Mouse (Mus musculus) small intestine, adult 2 months (tissue): Measurements from ENCODE around the gene Ubxn10.

Experiments used
- CTCF ChIP-seq: fragments of 200-500 bp; IDR thresholded peaks from 2 replicates; pipeline ENCODE4 v1.5.1; 2012; ENCODE audit warnings: low read depth, mild to moderate bottlenecking, control low read depth, inconsistent platforms, low read length, moderate library complexity, mixed read lengths; ENCODE audit not compliant: insufficient replicate concordance, insufficient read length; ENCODE audit errors: extremely low read depth
- POLR2A ChIP-seq: fragments of 200-500 bp; IDR thresholded peaks from 2 replicates; pipeline ENCODE4 v1.6.1; 2012; ENCODE audit warnings: low read depth, mild to moderate bottlenecking, control low read depth, inconsistent platforms, low read length, moderate library complexity

GRCm38 (mm10) chr4:138709246-138709645, 27.7 kb downstream of the Ubxn10 start:
- TF ChIP-seq CTCF: no peak
- TF ChIP-seq POLR2A: no peak
